Mouse (Mus musculus): ENCODE data around the gene Luc7l3. TPM values are rescaled to one million over a fixed set of nuclear protein-coding genes. Genes with fewer than 3 reads are reported as not detected.

Gene Luc7l3
- polyA plus RNA-seq, 1 experiment from 2014 or later = 165 TPM

DNA sequence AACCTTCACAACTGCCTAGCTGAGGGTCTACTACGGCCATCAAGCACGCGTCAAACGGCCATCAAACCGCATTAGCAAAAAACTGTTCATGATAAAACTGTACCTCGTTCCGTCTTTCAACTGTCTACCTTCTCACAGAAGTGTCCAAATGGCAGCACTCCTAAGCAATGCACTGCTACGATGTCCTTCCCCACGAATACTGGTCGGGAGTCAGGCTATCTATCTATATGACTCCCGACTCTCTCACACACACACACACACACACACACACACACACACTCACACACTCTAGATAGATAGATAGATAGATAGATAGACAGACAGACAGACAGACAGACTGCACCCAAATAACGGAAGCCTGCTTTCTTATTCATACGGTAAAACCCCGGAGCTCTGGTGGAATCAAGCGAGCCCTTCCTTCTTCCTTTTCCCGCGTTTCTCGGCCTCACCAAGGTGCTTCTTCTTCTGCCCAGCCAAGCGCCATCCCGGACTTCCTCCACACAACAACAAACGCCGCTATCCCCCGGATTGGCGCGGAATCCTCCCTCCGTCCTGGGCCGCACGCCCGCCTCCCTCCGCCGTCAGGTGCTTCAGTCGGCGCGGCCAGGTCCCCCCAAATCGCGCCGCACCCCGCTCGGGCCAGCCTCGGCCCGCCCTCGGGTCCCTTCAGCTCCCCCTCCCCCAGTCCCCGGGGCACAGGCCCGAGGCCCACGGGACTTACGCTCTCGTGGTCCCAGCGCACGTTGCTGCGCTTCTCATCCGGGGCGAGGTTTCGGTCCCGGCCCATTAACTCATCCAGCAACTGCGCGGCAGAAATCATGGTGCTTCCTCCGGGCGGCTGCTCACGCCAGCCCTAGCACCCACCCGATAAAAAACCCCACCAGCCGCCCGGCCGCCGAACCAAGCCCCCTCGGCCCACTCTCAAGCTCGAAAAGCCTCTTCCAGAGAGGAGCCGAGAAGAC, 538 bp downstream of the Luc7l3 start:
- peak overlapping the region; percentile 98 for H3K27ac ChIP-seq
- peaks cover 3% of the 10 kb centered on the region; the same call in 1 of the 2 replicates for H3K36me3 ChIP-seq
- WGBS = under 1% methylated on average over 67 of the region's 67 CpGs
- H3K9me3 ChIP-seq = no peaks in the 10 kb centered on the region
- peak overlapping the region; percentile 99 for H3K4me3 ChIP-seq (replicated peaks)
- H3K9ac ChIP-seq (replicated peaks) = peak overlapping the region; percentile 99
- peak; percentile 75 for ATAC-seq
- peaks cover 52% of the 10 kb centered on the region for H3K4me1 ChIP-seq (replicated peaks)
- H3K27me3 ChIP-seq = no peaks in the 10 kb centered on the region
- H3K4me2 ChIP-seq (replicated peaks) = peak overlapping the region; percentile 90

DNA sequence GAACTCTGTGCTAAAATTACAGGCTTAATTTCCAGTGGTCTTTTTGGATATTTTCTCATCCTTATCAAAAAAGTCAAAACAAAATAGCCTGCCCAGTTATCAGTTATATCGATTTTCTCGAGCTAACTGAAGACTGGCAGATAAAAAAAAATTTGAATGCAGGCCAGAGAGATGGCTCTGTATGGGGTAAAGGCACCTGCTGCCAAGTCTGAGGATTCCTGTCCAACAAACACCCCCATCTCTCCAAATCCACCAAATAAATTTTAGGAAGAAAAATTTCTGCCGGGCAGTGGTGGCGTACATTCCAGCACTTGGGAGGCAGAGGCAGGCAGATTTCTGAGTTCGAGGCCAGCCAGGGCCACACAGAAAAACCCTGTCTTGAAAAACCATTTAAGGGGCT, 3.7 kb downstream of the Luc7l3 start:
- Histone ChIP-seq H3K9ac (replicated peaks) (no peak overlapping the region), H3K4me2 (replicated peaks) (no peak overlapping the region), H3K27ac (no peak overlapping the region), H3K36me3 (peaks cover 3% of the 10 kb centered on the region; the same call in 1 of the 2 replicates), H3K27me3 (no peaks in the 10 kb centered on the region), H3K4me3 (replicated peaks) (no peak overlapping the region), H3K9me3 (no peaks in the 10 kb centered on the region), H3K4me1 (replicated peaks) (peaks cover 74% of the 10 kb centered on the region)
- WGBS = 94% methylated on average over 5 of the region's 5 CpGs
- no peak for ATAC-seq

DNA sequence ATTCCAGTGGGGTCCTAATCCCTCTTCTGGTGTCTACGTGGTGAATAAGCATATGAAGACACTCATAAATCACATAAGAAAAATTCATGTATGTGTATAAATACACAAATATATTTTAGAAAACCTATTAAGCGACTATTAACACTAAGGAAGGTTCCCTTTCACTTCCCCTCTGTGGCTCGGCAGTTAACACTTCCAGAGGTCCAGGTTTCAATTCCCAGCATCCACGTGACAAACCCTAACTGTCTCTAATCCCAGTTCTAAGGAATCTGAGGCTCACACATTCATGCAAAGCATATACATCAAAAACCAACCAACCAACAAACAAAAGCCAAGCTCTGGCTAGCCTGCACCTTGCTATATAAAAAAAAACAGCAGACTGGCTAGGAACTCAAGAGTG, 4.3 kb downstream of the Luc7l3 start:
- Histone ChIP-seq H3K4me1 (replicated peaks) (peaks cover 74% of the 10 kb centered on the region), H3K36me3 (peaks cover 3% of the 10 kb centered on the region; the same call in 1 of the 2 replicates), H3K27ac (0 out of 2 replicates have a peak overlapping the region, but pooled peaks have one; percentile 10), H3K27me3 (no peaks in the 10 kb centered on the region), H3K4me3 (replicated peaks) (no peak overlapping the region), H3K4me2 (replicated peaks) (no peak overlapping the region), H3K9ac (replicated peaks) (no peak overlapping the region), H3K9me3 (no peaks in the 10 kb centered on the region)
- 56% methylated on average over 4 of the region's 4 CpGs for WGBS
- no peak for ATAC-seq

DNA sequence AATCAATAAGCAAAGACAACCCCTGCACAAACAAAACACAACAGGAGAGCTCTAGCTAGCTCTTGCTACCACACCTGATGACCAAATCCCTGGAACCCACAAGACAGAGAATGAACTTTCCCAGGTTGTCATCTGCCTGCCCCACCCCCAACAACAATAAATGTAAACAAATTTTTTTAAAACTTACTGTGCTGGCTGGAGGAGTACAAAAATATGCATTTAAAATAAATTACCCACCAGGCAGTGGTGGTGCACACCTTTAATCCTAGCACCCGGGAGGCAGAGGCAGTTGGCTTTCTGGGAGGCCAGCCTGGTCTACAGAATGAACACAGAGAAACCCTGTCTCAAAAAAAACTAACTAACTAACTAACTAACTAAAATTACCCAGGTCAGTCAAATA, 4.8 kb downstream of the Luc7l3 start:
- peaks cover 70% of the 10 kb centered on the region for H3K4me1 ChIP-seq (replicated peaks)
- no peak overlapping the region for H3K27ac ChIP-seq
- H3K9ac ChIP-seq (replicated peaks) = no peak overlapping the region
- ATAC-seq = no peak
- H3K36me3 ChIP-seq = peaks cover 3% of the 10 kb centered on the region; the same call in 1 of the 2 replicates
- no peaks in the 10 kb centered on the region for H3K9me3 ChIP-seq
- WGBS = 71% methylated on average over 1 of the region's 1 CpGs
- no peaks in the 10 kb centered on the region for H3K27me3 ChIP-seq
- no peak overlapping the region for H3K4me2 ChIP-seq (replicated peaks)
- no peak overlapping the region for H3K4me3 ChIP-seq (replicated peaks)

DNA sequence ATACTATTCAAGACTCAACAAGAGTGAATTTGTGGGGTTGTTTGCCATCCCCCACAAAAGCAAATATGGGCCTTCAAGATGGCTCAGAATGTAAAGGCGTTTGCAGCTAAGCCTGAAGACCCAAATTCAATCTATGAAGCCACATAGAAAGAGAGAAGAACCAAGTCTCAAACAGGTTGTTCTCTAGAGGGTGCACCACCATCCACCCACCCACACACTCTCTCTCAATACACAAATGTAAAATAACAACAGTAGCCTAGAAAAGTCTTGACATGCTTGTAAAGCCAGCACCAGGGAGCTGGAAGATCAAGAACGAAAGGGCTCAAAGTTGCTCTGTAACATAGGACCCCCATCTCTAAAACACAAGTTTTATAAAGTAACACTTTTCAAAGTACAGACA, 5.3 kb downstream of the Luc7l3 start:
- H3K4me2 ChIP-seq (replicated peaks) = no peak overlapping the region
- H3K9ac ChIP-seq (replicated peaks) = no peak overlapping the region
- H3K27ac ChIP-seq = no peak overlapping the region
- no peak overlapping the region for H3K4me3 ChIP-seq (replicated peaks)
- H3K4me1 ChIP-seq (replicated peaks) = peaks cover 74% of the 10 kb centered on the region
- no peaks in the 10 kb centered on the region for H3K27me3 ChIP-seq
- 83% methylated on average over 2 of the region's 2 CpGs for WGBS
- H3K36me3 ChIP-seq = peaks cover 3% of the 10 kb centered on the region; the same call in 1 of the 2 replicates
- H3K9me3 ChIP-seq = no peaks in the 10 kb centered on the region
- ATAC-seq = no peak

DNA sequence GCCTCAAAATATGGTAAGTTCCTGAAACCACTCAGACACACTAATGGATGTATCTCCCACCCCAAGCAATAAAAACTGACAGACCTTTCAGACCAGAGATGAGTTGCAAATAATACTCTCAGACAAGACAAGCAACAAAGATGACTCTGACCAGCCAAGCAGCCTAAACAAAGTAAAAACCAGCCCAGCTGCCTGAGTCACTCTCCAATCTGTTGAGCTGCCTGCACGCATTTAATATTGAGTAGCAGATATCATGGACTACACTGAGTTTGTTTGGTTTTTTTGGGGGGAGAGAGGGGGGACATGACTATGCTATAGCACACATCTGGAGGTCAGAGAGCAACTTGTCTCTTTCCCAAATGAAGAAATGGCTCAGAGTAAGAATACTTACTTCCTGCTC, 6.5 kb downstream of the Luc7l3 start:
- Histone ChIP-seq H3K27ac (no peak overlapping the region), H3K36me3 (peaks cover 3% of the 10 kb centered on the region; the same call in 1 of the 2 replicates), H3K27me3 (no peaks in the 10 kb centered on the region), H3K9ac (replicated peaks) (no peak overlapping the region), H3K4me3 (replicated peaks) (no peak overlapping the region), H3K4me2 (replicated peaks) (no peak overlapping the region), H3K4me1 (replicated peaks) (peaks cover 77% of the 10 kb centered on the region), H3K9me3 (no peaks in the 10 kb centered on the region)
- no peak for ATAC-seq
- 83% methylated on average over 1 of the region's 1 CpGs for WGBS

DNA sequence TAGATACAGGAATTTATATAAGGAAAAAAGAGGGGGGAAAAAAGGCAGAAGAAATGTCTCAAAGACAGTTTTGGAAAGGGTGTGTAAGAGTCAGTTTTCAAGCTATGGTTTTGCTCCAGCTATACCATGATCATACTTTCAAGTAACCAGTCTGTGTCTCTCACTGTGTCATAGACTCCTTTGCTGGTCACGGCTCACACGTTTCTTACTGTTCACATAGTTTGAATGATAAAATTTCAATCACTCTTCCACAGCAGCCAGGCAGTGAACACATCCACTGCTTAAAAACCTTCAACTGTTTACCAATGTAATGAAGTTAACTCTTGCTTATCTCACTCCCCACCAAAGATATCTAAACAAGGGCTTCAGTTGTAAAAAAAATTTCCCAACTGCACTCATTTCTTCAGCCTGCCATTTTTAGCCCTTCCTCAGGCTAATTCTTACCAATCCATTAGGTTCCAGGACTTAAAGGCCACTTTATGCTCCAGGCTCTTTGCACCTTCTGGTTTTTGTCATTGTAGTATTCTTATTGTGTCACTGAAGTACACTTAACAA, 7.6 kb downstream of the Luc7l3 start:
- Histone ChIP-seq H3K4me1 (replicated peaks) (peaks cover 65% of the 10 kb centered on the region), H3K9me3 (no peaks in the 10 kb centered on the region), H3K36me3 (no peaks in the 10 kb centered on the region), H3K4me2 (replicated peaks) (no peak overlapping the region), H3K27me3 (no peaks in the 10 kb centered on the region), H3K4me3 (replicated peaks) (no peak overlapping the region), H3K9ac (replicated peaks) (no peak overlapping the region), H3K27ac (no peak overlapping the region)
- 93% methylated on average over 2 of the region's 2 CpGs for WGBS
- no peak for ATAC-seq

DNA sequence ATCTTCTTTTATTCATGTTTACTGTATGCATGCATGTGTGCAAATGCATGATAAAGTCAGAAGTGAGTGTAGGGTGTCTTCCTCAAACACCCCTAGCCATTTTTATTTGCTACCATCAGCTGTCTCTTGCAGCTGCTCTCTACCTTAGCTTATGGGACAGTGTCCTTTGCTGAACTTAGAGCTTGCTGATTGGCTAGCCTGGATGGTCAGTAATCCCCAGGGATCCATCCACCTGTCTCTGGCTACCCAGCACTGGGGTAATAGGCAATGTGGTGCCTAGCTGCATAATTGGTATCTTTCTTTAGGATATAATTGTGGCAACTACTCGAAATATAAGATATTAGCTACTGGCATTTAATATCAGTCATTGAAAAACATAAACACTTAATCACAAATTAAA, 9.1 kb downstream of the Luc7l3 start:
- H3K4me1 ChIP-seq (replicated peaks) = peaks cover 53% of the 10 kb centered on the region
- no peak overlapping the region for H3K4me2 ChIP-seq (replicated peaks)
- H3K9ac ChIP-seq (replicated peaks) = no peak overlapping the region
- H3K4me3 ChIP-seq (replicated peaks) = no peak overlapping the region
- no peaks in the 10 kb centered on the region for H3K36me3 ChIP-seq
- no peaks in the 10 kb centered on the region for H3K9me3 ChIP-seq
- no peak overlapping the region for H3K27ac ChIP-seq
- ATAC-seq = no peak
- no peaks in the 10 kb centered on the region for H3K27me3 ChIP-seq
- WGBS = 91% methylated on average over 1 of the region's 1 CpGs

DNA sequence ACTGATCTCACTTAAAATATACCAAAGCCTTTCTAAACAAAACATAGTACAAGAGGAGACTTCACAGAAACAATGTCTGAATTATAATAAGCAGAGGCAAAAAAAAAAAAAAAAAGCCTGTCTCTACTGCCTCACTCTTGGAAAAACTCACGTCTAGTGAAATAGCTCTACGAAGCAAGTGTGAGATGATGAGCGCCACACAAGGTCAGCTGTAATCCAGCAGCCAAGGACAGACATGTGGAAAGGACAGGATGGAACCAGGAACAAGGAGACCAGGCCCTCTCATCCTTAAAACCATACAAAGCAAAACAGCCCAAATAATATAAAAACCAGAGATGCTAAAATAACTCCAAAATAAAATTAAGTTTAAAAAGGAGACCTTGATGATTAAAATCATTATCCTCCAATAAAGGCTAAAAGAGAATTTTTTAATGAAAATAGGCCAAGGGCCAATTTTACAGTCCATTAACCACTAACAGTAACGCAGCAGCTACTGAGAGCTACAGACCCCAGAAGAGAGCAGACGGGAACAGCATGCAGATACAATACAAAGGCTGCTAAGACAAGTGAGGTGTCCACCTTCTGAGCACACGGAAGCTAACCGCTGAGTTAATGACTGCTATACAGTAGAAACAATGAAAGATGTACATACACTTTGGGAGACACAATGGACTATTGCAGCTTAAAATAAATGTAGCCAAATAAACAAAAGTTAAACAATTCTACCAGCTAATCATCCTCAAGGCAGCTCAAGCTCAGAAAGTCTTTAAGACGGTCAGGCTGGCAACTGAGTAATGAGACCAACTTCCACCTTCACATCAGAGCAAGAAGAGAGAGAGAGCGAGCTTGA, 26.6 kb downstream of the Luc7l3 start:
- H3K27ac ChIP-seq = peak overlapping the region; percentile 35; the same call in 1 of the 2 replicates
- WGBS = 77% methylated on average over 9 of the region's 9 CpGs

DNA sequence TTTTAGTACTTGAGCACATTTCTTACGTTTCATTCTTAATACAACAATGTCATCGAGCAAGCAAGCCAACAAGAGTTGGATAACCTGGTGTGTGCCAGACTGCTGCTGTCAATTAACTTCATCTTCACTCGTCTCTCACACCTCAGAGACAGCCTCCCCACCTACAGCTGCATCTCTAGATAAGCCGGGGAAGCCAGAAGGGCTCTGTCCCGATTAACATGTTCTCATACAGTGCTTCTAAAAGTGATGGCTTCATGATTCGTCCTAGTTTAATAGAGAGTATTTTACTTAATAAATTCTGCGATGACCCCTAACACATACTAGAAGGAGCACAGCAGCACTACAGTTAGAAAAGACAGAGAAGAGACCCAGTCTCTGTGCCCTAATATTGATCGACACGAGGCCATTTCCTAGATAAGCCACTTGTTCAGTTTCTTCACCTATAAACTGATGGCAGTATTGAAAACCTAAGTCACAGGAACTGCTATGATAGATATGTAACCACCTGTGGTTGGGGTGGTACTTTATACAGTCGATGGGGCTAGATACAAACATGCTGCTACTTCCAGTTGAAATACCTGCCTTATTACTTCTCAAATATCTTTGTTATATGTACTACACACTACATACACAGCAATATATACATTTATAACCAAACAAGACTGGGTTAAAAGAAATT, 31.6 kb downstream of the Luc7l3 start:
- 93% methylated on average over 10 of the region's 10 CpGs for WGBS
- H3K4me1 ChIP-seq (replicated peaks) = no peaks in the 10 kb centered on the region
- H3K4me2 ChIP-seq (replicated peaks) = no peak overlapping the region
- H3K27ac ChIP-seq = no peak overlapping the region
- H3K9ac ChIP-seq (replicated peaks) = no peak overlapping the region
- ATAC-seq = no peak
- H3K4me3 ChIP-seq (replicated peaks) = no peak overlapping the region
- H3K9me3 ChIP-seq = no peaks in the 10 kb centered on the region
- no peaks in the 10 kb centered on the region for H3K27me3 ChIP-seq
- peaks cover 85% of the 10 kb centered on the region for H3K36me3 ChIP-seq

More for the DNA sequence above, 26.6 kb downstream of the Luc7l3 start:
- ATAC-seq = no peak
- Histone ChIP-seq H3K36me3 (peaks cover 84% of the 10 kb centered on the region), H3K27me3 (no peaks in the 10 kb centered on the region), H3K9ac (replicated peaks) (no peak overlapping the region), H3K4me3 (replicated peaks) (no peak overlapping the region), H3K4me2 (replicated peaks) (no peak overlapping the region), H3K4me1 (replicated peaks) (no peaks in the 10 kb centered on the region), H3K9me3 (no peaks in the 10 kb centered on the region)

DNA sequence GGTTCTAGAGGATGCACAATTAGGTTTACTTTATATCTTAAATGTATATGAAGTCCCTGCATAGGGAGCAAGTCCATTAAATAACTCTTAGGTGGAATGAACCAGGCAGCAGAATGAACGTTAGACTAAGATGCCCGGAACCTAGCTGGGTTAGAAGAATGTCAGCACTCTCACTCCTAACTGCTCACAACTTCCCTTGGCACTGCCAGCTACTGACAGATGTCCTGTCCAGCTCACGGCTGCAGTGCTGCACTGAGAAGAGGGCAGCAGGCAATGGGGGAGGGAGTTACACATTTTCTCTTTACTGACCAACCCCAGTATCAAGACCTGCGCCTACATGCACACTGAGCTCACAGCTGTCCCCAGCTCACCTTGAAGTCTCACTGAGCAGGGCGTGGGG, 34.7 kb downstream of the Luc7l3 start:
- H3K27me3 ChIP-seq = no peaks in the 10 kb centered on the region
- H3K36me3 ChIP-seq = peaks cover 81% of the 10 kb centered on the region
- H3K4me3 ChIP-seq (replicated peaks) = no peak overlapping the region
- no peak overlapping the region for H3K27ac ChIP-seq
- H3K4me1 ChIP-seq (replicated peaks) = no peaks in the 10 kb centered on the region
- WGBS = 96% methylated on average over 5 of the region's 5 CpGs
- no peaks in the 10 kb centered on the region for H3K9me3 ChIP-seq
- no peak overlapping the region for H3K9ac ChIP-seq (replicated peaks)
- ATAC-seq = no peak
- H3K4me2 ChIP-seq (replicated peaks) = no peak overlapping the region
